Mouse (Mus musculus) CH12F3 (cell line): ENCODE measurements around the gene Ufsp2.

ENCODE experiments used
- in situ Hi-C: fragments of 300-500 bp; cut with MboI; formaldehyde crosslinking; loops from 2 replicates; pipeline ENCODE4 v1.14.3; 2020; ENCODE audit warnings: low sequenced_read_pairs

Gene Ufsp2

DNA sequence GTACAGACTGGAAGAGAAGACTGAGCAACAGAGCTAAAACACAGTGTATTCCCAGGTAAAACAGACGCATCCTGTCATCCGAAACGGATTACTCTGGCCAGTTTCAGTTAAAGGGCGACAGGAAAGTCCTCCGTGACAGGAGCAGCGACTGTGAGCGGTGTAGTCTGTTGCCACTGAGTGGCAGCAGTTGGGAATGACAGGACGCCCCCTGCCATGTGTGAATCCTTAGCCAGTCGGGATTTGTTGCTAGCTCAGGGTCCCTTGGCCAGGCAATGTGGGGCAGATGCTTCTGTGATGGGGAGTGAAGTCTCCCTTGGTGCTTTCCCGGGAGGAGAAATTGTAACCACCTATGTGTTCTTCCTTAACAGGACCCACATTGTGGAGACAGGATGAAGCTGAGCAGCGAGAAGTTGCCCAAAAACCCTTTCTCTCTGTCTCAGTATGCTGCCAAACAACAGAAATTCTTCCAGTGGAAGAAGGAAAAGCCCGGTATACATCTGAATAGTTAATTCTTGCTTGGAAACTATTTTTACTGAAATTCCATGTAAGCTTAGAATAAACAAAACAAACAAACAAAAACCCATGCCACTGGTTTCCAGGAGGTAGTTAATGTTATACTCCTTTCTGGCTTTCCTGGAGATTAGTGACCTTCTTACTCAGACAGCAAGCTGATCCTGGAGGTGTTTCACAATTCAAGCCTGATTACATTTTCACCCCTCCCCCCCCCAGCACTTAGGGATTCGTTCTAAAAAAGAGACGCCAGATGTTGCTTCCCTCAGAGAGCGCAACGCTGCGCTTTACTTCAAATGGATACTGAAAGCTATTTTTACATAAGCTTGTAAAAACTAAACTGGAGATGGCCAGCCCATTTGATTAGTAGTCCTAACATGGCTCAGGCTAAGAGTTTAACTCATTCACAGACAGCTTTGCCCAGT is 35.7 kb downstream of the Ufsp2 start:
- in situ Hi-C loops, result no loop called here

- in situ Hi-C loops, result no loop called here
Measured at GRCm38 (mm10) chr8:46022203-46022602, 46.9 kb downstream of the Ufsp2 start.

DNA sequence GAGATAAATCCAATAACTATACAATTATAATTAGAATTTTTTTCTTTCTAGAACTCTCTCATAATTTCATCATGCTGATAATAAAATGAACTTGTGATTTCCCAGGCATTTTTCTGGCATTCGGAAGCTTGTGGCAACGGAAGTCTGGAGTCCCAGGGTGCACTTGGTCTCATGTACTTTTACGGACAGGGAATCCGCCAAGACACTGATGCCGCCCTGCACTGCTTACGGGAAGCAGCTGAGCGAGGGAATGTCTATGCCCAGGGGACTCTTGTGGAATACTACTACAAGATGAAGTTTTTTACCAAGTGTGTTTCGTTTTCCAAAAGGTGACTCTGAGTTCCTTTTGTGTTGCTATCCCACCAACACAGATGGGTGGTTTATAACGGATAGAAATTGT is 47.4 kb downstream of the Ufsp2 start:
- in situ Hi-C loops, result no loop called here

- in situ Hi-C loops, result no loop called here
Measured at GRCm38 (mm10) chr8:46024392-46024791, 49.1 kb downstream of the Ufsp2 start.

GRCm38 (mm10) chr8:46036217-46036616 is 60.9 kb downstream of the Ufsp2 start:
- in situ Hi-C loops, result no loop called here

GRCm38 (mm10) chr8:46039666-46040065 is 64.3 kb downstream of the Ufsp2 start:
- in situ Hi-C loops, result no loop called here

DNA sequence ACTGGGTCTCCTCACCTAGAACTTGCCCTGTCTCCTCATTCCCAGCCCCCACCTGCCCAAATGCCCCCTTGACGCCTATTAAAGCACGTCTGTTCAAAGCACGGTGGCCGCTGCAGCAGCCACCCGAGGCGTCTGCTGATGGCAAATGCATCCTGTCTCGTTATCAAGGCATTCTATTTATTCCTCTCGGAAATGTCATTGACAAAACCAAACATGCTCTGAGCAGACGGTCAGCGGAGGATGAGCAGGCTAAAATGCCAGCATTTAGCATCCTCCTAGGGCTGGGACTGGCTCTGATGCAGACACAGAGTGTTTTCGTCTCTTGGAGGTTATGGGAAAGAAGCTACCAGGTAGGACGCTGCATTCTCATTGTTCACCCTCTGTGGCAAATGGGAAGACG is 64.9 kb downstream of the Ufsp2 start:
- in situ Hi-C loops, result no loop called here
